Mouse (Mus musculus): ENCODE measurements around the gene Hrg. TPM values are rescaled to one million over a fixed set of nuclear protein-coding genes. Genes with fewer than 3 reads are reported as not detected.

Hrg gene
- 6.4 and 9.0 TPM in 2 replicates for polyA plus RNA-seq (2015; fragmentation: Nextera tagmentation; extraction: Ambion mirVana)

DNA sequence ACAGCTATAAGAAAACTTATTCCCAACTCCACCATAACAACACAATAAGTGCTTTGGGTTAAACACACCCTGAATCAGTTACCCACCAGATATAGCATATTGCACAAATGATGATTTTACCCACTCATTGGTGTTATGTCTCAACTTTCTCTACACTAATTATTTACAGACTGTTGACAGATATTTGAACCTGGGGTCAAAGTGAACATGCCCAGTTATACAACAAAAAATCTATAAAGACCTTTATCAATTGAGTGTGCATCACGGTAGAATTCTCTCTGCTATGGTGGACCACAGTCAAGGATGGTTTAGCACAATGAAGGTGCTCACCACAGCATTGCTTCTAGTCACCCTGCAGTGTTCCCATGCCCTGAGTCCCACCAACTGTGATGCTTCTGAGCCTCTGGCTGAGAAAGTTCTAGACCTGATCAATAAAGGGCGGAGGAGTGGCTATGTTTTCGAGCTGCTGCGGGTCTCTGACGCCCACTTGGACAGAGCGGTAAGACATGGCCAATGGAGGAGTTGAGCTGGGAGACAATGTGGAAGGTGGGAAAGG is at the start of gene Hrg:
Gene Hrg (plus strand): TSS at position 233 of the 556 bp plus-strand sequence.
- Histone ChIP-seq H3K4me1 (ENCODE audit: control insufficient read depth, low read depth, low read length) (no peaks in the 10 kb centered on the region), H3K9me3 (replicated peaks; ENCODE audit: control insufficient read depth, low read length) (no peaks in the 10 kb centered on the region), H3K4me3 (ENCODE audit: low read depth, low read length) (no peak within 1 kb of the TSS), H3K9ac (ENCODE audit: low read depth, low read length) (no peak within 1 kb of the TSS), H3K27me3 (ENCODE audit: control insufficient read depth, insufficient read depth, low read depth, low read length) (no peaks in the 10 kb centered on the region), H3K27ac (ENCODE audit: low read length) (no peak within 1 kb of the TSS), H3K36me3 (ENCODE audit: control insufficient read depth, insufficient read depth) (no peaks in the 10 kb centered on the region), H3K4me2 (ENCODE audit: low read depth, low read length) (no peak within 1 kb of the TSS)
- WGBS (ENCODE audit: insufficient replicate concordance) = 68% methylated on average over 6 of the region's 6 CpGs
- ATAC-seq (ENCODE audit: low read depth) = peak; percentile 32; the same call in 1 of the 2 replicates

DNA sequence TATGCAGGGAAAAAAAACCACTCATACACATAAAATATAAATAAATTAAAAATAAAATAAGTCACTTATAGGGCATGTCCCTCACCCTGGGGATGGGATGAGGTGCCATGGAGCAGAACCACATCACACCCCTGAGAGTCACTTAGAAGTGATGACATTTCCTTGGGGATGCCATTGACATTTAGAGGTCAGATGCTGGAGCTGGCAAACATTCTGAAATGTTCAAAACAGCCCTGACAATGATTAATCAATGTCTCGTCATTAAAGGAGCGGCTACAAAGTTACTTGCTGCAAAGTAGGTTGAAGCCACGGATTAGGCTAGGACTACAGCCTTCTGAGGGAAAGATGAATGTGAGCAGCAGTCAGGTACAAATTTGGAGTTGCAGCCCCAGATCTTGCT is 49.5 kb upstream of the Hrg start:
- no peak overlapping the region for H3K4me3 ChIP-seq (ENCODE audit: low read depth, low read length)
- H3K9me3 ChIP-seq (replicated peaks; ENCODE audit: control insufficient read depth, low read length) = no peaks in the 10 kb centered on the region
- H3K27me3 ChIP-seq (ENCODE audit: control insufficient read depth, insufficient read depth, low read depth, low read length) = no peaks in the 10 kb centered on the region
- 0 out of 2 replicates have a peak overlapping the region, but pooled peaks have one; percentile 27 for H3K27ac ChIP-seq (ENCODE audit: low read length)
- 57% methylated on average over 3 of the region's 3 CpGs for WGBS (ENCODE audit: insufficient replicate concordance)
- no peak overlapping the region for H3K9ac ChIP-seq (ENCODE audit: low read depth, low read length)
- no peaks in the 10 kb centered on the region for H3K36me3 ChIP-seq (ENCODE audit: control insufficient read depth, insufficient read depth)
- ATAC-seq (ENCODE audit: low read depth) = no peak
- no peaks in the 10 kb centered on the region for H3K4me1 ChIP-seq (ENCODE audit: control insufficient read depth, low read depth, low read length)
- no peak overlapping the region for H3K4me2 ChIP-seq (ENCODE audit: low read depth, low read length)

DNA sequence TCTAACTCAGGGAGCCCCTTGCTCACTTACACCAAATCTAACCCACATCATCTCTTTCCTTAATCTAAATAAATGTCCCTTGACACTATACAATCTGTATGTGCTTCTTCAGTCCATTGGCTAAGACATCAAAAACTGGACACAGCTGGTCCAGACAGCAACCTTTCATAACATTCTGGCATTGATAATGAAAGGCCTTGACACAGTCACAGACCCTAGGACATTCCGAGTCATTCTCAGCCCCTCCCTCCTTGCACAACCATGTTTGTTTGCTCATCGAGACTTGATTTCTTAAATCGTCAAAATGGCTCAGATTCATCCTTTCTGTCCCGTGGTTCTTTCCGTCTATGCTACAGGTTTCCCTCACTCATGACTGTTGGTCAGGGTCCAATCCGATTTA is 41.6 kb upstream of the Hrg start:
- Histone ChIP-seq H3K9ac (ENCODE audit: low read depth, low read length) (no peak overlapping the region), H3K9me3 (replicated peaks; ENCODE audit: control insufficient read depth, low read length) (no peaks in the 10 kb centered on the region), H3K4me1 (ENCODE audit: control insufficient read depth, low read depth, low read length) (no peaks in the 10 kb centered on the region), H3K36me3 (ENCODE audit: control insufficient read depth, insufficient read depth) (no peaks in the 10 kb centered on the region), H3K4me2 (ENCODE audit: low read depth, low read length) (no peak overlapping the region), H3K27ac (ENCODE audit: low read length) (no peak overlapping the region), H3K27me3 (ENCODE audit: control insufficient read depth, insufficient read depth, low read depth, low read length) (no peaks in the 10 kb centered on the region), H3K4me3 (ENCODE audit: low read depth, low read length) (no peak overlapping the region)
- 56% methylated on average over 6 of the region's 6 CpGs for WGBS (ENCODE audit: insufficient replicate concordance)
- ATAC-seq (ENCODE audit: low read depth) = no peak

DNA sequence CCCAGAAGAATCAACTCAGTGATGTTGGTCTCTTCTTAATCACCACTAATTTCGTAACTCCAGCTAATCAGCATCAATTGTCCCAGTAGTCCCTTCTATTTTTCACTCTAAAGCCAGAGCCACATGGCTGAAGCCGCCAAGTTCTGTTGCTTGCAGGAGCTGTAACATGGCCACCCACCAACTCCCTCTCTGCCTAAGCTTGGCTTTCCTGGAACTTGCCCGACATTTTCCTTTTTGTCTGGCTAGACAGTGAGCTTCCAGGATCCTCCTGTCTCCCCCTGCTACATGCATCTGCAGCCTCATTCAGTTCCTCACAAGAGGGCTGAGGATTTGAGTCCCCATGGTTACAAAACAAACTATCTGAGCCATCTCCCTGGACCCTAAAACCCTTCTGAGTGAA is 38.9 kb upstream of the Hrg start:
- no peak overlapping the region for H3K4me3 ChIP-seq (ENCODE audit: low read depth, low read length)
- no peaks in the 10 kb centered on the region for H3K36me3 ChIP-seq (ENCODE audit: control insufficient read depth, insufficient read depth)
- H3K9me3 ChIP-seq (replicated peaks; ENCODE audit: control insufficient read depth, low read length) = no peaks in the 10 kb centered on the region
- H3K9ac ChIP-seq (ENCODE audit: low read depth, low read length) = no peak overlapping the region
- H3K4me2 ChIP-seq (ENCODE audit: low read depth, low read length) = no peak overlapping the region
- no peak overlapping the region for H3K27ac ChIP-seq (ENCODE audit: low read length)
- H3K27me3 ChIP-seq (ENCODE audit: control insufficient read depth, insufficient read depth, low read depth, low read length) = no peaks in the 10 kb centered on the region
- ATAC-seq (ENCODE audit: low read depth) = no peak
- WGBS (ENCODE audit: insufficient replicate concordance) = 63% methylated on average over 3 of the region's 3 CpGs
- no peaks in the 10 kb centered on the region for H3K4me1 ChIP-seq (ENCODE audit: control insufficient read depth, low read depth, low read length)

DNA sequence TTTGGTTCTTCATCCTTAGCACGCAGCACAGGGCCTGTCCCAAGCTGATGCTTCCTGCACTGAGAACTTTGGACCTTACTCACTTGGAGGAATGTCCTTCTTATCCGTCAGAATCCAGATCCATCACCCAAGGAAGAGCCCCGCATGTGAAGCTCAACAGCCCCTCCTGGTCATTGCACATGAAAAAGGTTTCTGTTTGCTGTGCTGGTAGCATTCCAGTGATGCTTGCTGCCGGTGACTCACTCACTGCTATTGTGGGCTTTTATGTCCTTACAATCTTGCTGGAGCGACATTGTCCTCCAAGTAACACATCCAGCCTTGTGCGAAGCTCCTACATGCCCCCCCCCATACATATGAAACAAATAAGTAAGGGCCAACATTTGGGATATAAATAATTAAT is 38.0 kb upstream of the Hrg start:
- Histone ChIP-seq H3K9ac (ENCODE audit: low read depth, low read length) (no peak overlapping the region), H3K4me2 (ENCODE audit: low read depth, low read length) (no peak overlapping the region), H3K36me3 (ENCODE audit: control insufficient read depth, insufficient read depth) (no peaks in the 10 kb centered on the region), H3K4me3 (ENCODE audit: low read depth, low read length) (no peak overlapping the region), H3K27ac (ENCODE audit: low read length) (no peak overlapping the region), H3K9me3 (replicated peaks; ENCODE audit: control insufficient read depth, low read length) (no peaks in the 10 kb centered on the region), H3K4me1 (ENCODE audit: control insufficient read depth, low read depth, low read length) (no peaks in the 10 kb centered on the region), H3K27me3 (ENCODE audit: control insufficient read depth, insufficient read depth, low read depth, low read length) (no peaks in the 10 kb centered on the region)
- no peak for ATAC-seq (ENCODE audit: low read depth)
- 61% methylated on average over 6 of the region's 6 CpGs for WGBS (ENCODE audit: insufficient replicate concordance)

DNA sequence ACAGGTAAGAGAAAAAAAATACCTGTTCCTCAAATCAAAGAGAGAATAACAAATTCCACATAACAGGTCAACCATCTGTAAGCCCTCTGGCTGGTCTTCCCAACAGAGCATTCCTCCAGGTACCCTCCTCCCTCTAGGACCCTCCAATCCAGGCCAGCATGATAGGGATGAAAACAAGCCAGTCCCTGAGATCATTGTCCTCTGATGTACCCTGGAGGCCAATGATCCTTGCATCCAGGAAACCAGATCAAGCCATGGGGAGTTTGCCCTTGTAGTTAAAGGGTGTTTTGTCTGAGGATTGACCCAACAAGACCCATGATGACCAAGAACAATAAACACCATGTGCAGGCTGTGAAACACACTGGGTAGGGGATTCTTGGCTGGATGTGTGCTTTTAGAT is 36.6 kb upstream of the Hrg start:
- Histone ChIP-seq H3K36me3 (ENCODE audit: control insufficient read depth, insufficient read depth) (no peaks in the 10 kb centered on the region), H3K4me1 (ENCODE audit: control insufficient read depth, low read depth, low read length) (no peaks in the 10 kb centered on the region), H3K4me3 (ENCODE audit: low read depth, low read length) (no peak overlapping the region), H3K9me3 (replicated peaks; ENCODE audit: control insufficient read depth, low read length) (no peaks in the 10 kb centered on the region), H3K9ac (ENCODE audit: low read depth, low read length) (no peak overlapping the region), H3K4me2 (ENCODE audit: low read depth, low read length) (no peak overlapping the region), H3K27ac (ENCODE audit: low read length) (no peak overlapping the region), H3K27me3 (ENCODE audit: control insufficient read depth, insufficient read depth, low read depth, low read length) (no peaks in the 10 kb centered on the region)
- no peak for ATAC-seq (ENCODE audit: low read depth)

DNA sequence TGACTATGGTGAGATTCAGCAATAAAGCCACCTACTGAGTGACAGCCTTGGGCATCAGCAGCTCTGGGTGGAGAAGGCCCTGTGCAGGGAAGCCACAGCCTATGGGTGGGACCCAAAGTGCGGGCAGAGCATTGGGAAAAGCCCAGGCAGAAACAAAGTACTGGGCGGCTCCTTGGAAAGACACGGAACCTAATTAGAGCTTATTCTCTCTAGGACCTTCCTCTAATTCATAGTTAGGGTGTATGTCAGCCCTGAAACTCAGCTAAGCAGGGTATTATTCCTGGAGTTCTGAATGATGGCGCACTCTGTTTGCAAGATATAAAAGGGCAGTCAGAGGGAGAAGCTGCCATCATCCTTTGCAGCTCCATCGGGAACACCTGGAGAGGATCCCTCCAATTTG is 32.8 kb upstream of the Hrg start, which contains the start of gene Fetub:
Gene Fetub (plus strand): TSS at position 301 of the 400 bp plus-strand sequence.
- H3K27me3 ChIP-seq (ENCODE audit: control insufficient read depth, insufficient read depth, low read depth, low read length) = no peaks in the 10 kb centered on the region

DNA sequence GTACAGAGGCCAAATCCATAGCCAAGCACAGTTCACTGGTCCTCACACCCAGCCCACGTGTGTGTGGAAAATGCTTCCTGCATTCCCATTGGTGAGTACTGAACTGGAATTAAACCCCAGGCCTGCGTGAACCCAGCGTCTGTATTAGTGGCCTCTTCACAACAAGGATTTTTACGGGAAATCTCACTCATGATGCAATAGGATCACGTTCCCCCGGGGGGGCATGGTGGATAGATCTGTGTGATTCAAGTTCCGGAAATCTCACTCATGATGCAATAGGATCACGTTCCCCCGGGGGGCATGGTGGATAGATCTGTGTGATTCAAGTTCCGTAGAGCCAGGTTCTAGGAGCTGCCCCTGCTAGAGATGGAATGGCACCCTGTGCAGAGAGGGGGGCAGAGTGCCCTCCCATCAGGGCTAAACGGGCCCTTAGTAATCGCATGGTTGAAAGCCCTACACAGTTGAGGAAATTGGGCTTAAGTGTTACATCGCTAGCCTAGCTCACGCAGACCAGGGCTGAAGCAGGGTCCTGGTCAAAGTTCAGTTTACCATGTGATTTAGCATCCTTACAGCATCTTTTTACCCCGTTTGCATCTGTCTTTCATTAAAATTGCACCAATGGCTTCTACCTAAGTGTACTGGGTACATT is 32.1 kb upstream of the Hrg start:
- Histone ChIP-seq H3K27me3 (ENCODE audit: control insufficient read depth, insufficient read depth, low read depth, low read length) (no peaks in the 10 kb centered on the region), H3K9ac (ENCODE audit: low read depth, low read length) (no peak overlapping the region), H3K4me1 (ENCODE audit: control insufficient read depth, low read depth, low read length) (no peaks in the 10 kb centered on the region), H3K9me3 (replicated peaks; ENCODE audit: control insufficient read depth, low read length) (no peaks in the 10 kb centered on the region), H3K4me3 (ENCODE audit: low read depth, low read length) (no peak overlapping the region), H3K4me2 (ENCODE audit: low read depth, low read length) (no peak overlapping the region), H3K27ac (ENCODE audit: low read length) (no peak overlapping the region), H3K36me3 (ENCODE audit: control insufficient read depth, insufficient read depth) (no peaks in the 10 kb centered on the region)
- ATAC-seq (ENCODE audit: low read depth) = no peak
- WGBS (ENCODE audit: insufficient replicate concordance) = 68% methylated on average over 15 of the region's 15 CpGs

More for the DNA sequence above, 32.8 kb upstream of the Hrg start, which contains the start of gene Fetub:
- WGBS (ENCODE audit: insufficient replicate concordance) = 79% methylated on average over 5 of the region's 5 CpGs
- Histone ChIP-seq H3K4me3 (ENCODE audit: low read depth, low read length) (no peak within 1 kb of the TSS), H3K4me1 (ENCODE audit: control insufficient read depth, low read depth, low read length) (no peaks in the 10 kb centered on the region), H3K36me3 (ENCODE audit: control insufficient read depth, insufficient read depth) (no peaks in the 10 kb centered on the region), H3K27ac (ENCODE audit: low read length) (no peak within 1 kb of the TSS), H3K9ac (ENCODE audit: low read depth, low read length) (no peak within 1 kb of the TSS), H3K4me2 (ENCODE audit: low read depth, low read length) (no peak within 1 kb of the TSS), H3K9me3 (replicated peaks; ENCODE audit: control insufficient read depth, low read length) (no peaks in the 10 kb centered on the region)
- no peak for ATAC-seq (ENCODE audit: low read depth)

DNA sequence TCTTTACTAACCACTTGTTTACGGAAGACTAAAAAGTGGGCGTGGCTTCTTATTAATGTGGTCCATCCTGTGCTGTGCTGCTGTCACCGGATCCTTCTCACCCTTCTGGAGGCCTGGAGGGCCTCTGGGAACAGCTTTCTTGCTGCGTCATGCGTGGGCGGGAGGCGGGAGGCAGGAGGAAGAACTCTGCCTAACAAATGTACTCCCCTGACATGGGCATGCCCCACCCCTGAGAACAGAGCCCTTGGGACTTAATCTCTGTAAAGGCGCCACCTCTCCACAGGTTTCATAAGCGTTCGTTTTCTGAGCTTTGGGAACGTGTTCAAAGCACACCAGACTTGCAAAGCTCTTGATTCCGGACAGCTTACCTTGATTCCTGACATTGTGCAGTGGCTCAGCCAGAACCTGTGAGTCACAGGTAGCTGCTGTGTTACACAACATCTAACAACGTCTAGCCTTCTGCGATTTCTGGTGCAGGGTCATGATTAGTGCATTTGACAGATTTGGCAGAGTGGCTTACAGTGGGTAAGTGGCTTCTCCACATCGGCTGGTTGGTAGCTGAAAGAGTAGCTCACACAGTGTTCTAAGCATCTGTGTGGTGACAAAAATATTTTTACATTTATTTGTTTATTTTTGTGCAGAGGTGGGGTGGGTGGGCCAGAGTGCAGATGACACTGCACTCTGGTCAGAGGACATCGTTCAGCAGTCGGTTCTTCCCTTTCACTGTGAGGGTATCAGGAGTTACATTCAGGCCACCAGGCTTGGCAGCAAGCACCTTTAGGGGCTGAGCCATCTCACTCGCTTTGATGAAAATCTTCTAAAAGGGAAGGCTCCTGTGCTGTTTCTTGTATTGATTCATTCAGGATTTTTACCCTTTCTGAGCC is 30.7 kb upstream of the Hrg start:
- peak; percentile 69 for ATAC-seq (ENCODE audit: low read depth)
- H3K36me3 ChIP-seq (ENCODE audit: control insufficient read depth, insufficient read depth) = no peaks in the 10 kb centered on the region

More for the DNA sequence above, 30.7 kb upstream of the Hrg start:
- Histone ChIP-seq H3K4me3 (ENCODE audit: low read depth, low read length) (no peak overlapping the region), H3K27me3 (ENCODE audit: control insufficient read depth, insufficient read depth, low read depth, low read length) (no peaks in the 10 kb centered on the region), H3K9ac (ENCODE audit: low read depth, low read length) (no peak overlapping the region), H3K27ac (ENCODE audit: low read length) (peak overlapping the region; percentile 69), H3K4me2 (ENCODE audit: low read depth, low read length) (no peak overlapping the region), H3K4me1 (ENCODE audit: control insufficient read depth, low read depth, low read length) (no peaks in the 10 kb centered on the region), H3K9me3 (replicated peaks; ENCODE audit: control insufficient read depth, low read length) (no peaks in the 10 kb centered on the region)
- 37% methylated on average over 18 of the region's 18 CpGs for WGBS (ENCODE audit: insufficient replicate concordance)
